Mouse (Mus musculus): Measurements from ENCODE around the gene Fastk. TPM values are rescaled to one million over a fixed set of nuclear protein-coding genes. Genes with fewer than 3 reads are reported as not detected.

Fastk gene
- total RNA-seq, 2 experiments from 2014 or later, result 89.8 to 91.1 TPM

- DNase-seq, result no peak
Measured at GRCm38 (mm10) chr5:24392724-24393123, 52.4 kb downstream of the Fastk start.

GRCm38 (mm10) chr5:24391864-24392263 lies 53.2 kb downstream of the Fastk start, which contains the start of gene Atg9b:
Gene Atg9b (minus strand): TSS chr5:24392143.
- DNase-seq, result no peak

- no peak for DNase-seq
Measured at GRCm38 (mm10) chr5:24389658-24390020, 55.4 kb downstream of the Fastk start.

GRCm38 (mm10) chr5:24389011-24389657 lies 56.0 kb downstream of the Fastk start:
- DNase-seq, result peak; percentile 28 to 32

Other genes starting within 250 kb of the Fastk start
- 10 to 100 TPM; 14.4 to 14.7 TPM for gene Kcnh2, start 93.7 kb downstream of the Fastk start, total RNA-seq (2021)
- gene Nos3, start 80.5 kb downstream of the Fastk start, total RNA-seq (2021), result 10 to 100 TPM in 1 of 2 experiments, 1 to 10 TPM in 1; 7.1 to 14.2 TPM
- 1 to 10 TPM in 1 of 2 experiments, under 1 TPM in 1; 0.99 to 1.6 TPM for gene Atg9b, start 53.1 kb downstream of the Fastk start, total RNA-seq (2021)
- gene Abcb8, start 51.6 kb downstream of the Fastk start, total RNA-seq (2021), result 10 to 100 TPM; 66.8 to 76.5 TPM
- under 1 TPM; 0.26 to 0.36 TPM for gene Asic3, start 31.9 kb downstream of the Fastk start, total RNA-seq (2021)
- gene Cdk5, start 21.8 kb downstream of the Fastk start, total RNA-seq (2021), result 10 to 100 TPM; 36.5 to 44.0 TPM
- gene Slc4a2, start 21.4 kb downstream of the Fastk start, total RNA-seq (2021), result 10 to 100 TPM; 44.4 to 62.2 TPM
- gene Tmub1, start 2.6 kb upstream of the Fastk start, total RNA-seq (2021), result 10 to 100 TPM; 11.0 to 16.2 TPM
- gene Agap3, start 6.9 kb upstream of the Fastk start, total RNA-seq (2021), result 10 to 100 TPM; 83.0 to 83.1 TPM
- gene Gbx1, start 81.9 kb upstream of the Fastk start, total RNA-seq (2021), result not detected
- under 1 TPM in 1 of 2 experiments, not detected in 1; 0.49 TPM for gene Asb10, start 95.7 kb upstream of the Fastk start, total RNA-seq (2021)
- not detected for gene 4931409K22Rik, start 111.5 kb upstream of the Fastk start, total RNA-seq (2021)
- 10 to 100 TPM; 69.3 to 79.2 TPM for gene Abcf2, start 132.2 kb upstream of the Fastk start, total RNA-seq (2021)
- 10 to 100 TPM; 35.7 to 52.5 TPM for gene Chpf2, start 141.5 kb upstream of the Fastk start, total RNA-seq (2021)
- 10 to 100 TPM; 16.0 to 17.4 TPM for gene Smarcd3, start 179.1 kb upstream of the Fastk start, total RNA-seq (2021)
- 10 to 100 TPM; 55.6 to 69.4 TPM for gene Nub1, start 240.2 kb upstream of the Fastk start, total RNA-seq (2021)